In genomic region chr8:79374410-79374809, GRCm38 (mm10) we compare ENCODE assay signal across 9 mouse cellular contexts. TPM values are rescaled to one million over a fixed set of nuclear protein-coding genes. Genes with fewer than 3 reads are reported as not detected.
DNase-seq lines count a peak whose midpoint lies in the region; ATAC-seq and TF ChIP-seq lines count a peak whose summit lies in the region.
"Had no signal": no experiment of that assay in that cellular context is flagged by ENCODE, and none has a peak within 500 bp of the region (broad histone marks: within the 10 kb centered on the region; RNA-seq: fewer than 3 reads in every experiment).

No protein-coding gene starts in this region.

- peak overlapping the region; percentile 45 for H3K4me3 ChIP-seq in gastrocnemius, adult 2 months
- H3K4me3 ChIP-seq in heart, postnatal 0 days (ENCODE audit: low read depth, low read length), result no peak overlapping the region
- no peak overlapping the region for H3K4me3 ChIP-seq in stomach, embryonic 15.5 days (replicated peaks)
- H3K4me3 ChIP-seq: limb, embryonic 13.5 days had no signal

- H3K9me3 ChIP-seq in heart, postnatal 0 days (replicated peaks; ENCODE audit: control insufficient read depth, low read length), result no peaks in the 10 kb centered on the region
- H3K9me3 ChIP-seq in stomach, embryonic 15.5 days, result no peaks in the 10 kb centered on the region
- H3K9me3 ChIP-seq: limb, embryonic 13.5 days had no signal

- H3K9ac ChIP-seq in heart, postnatal 0 days (replicated peaks; ENCODE audit: low read depth, low read length), result no peak overlapping the region
- H3K9ac ChIP-seq in stomach, embryonic 15.5 days, result no peak overlapping the region
- H3K9ac ChIP-seq: limb, embryonic 13.5 days had no signal

- H3K27me3 ChIP-seq in heart, postnatal 0 days (ENCODE audit: control insufficient read depth, insufficient read depth, low read length), result no peaks in the 10 kb centered on the region
- no peaks in the 10 kb centered on the region for H3K27me3 ChIP-seq in stomach, embryonic 15.5 days (replicated peaks)
- H3K27me3 ChIP-seq: limb, embryonic 13.5 days had no signal

- intact Hi-C loops in gastrocnemius, adult 2 months (cut with DNase I), result no loop called here

- WGBS in heart, postnatal 0 days, result 20% methylated on average over 5 of the region's 5 CpGs
- WGBS in stomach, embryonic 15.5 days, result 50% methylated on average over 5 of the region's 5 CpGs

- DNase-seq in gastrocnemius, adult 2 months, result peak; percentile 33
- no peak for DNase-seq in gastrocnemius, postnatal 10 days
- peak; percentile 46 for DNase-seq in lung, postnatal 10 days
- no peak for DNase-seq in lung, adult 18-20 months
- peak; percentile 37 for DNase-seq in heart, postnatal 0 days (ENCODE audit: low spot score)
- no peak for DNase-seq in ovary, postnatal 10 days (ENCODE audit: low spot score)
- DNase-seq in thymus, postnatal 4 days, result no peak

- H3K36me3 ChIP-seq in heart, postnatal 0 days (replicated peaks; ENCODE audit: control insufficient read depth, insufficient read depth, low read length), result peaks cover 22% of the 10 kb centered on the region
- peaks cover 18% of the 10 kb centered on the region; the same call in 1 of the 2 replicates for H3K36me3 ChIP-seq in stomach, embryonic 15.5 days

- peaks cover 31% of the 10 kb centered on the region for H3K4me1 ChIP-seq in heart, postnatal 0 days (ENCODE audit: control insufficient read depth, insufficient read depth)
- H3K4me1 ChIP-seq in stomach, embryonic 15.5 days, result peaks cover 30% of the 10 kb centered on the region

- peak overlapping the region; percentile 41; the same call in 1 of the 2 replicates for H3K27ac ChIP-seq in gastrocnemius, adult 2 months
- H3K27ac ChIP-seq in heart, postnatal 0 days (ENCODE audit: low read depth), result peak overlapping the region; percentile 52
- peak overlapping the region; percentile 26; the same call in 1 of the 2 replicates for H3K27ac ChIP-seq in stomach, embryonic 15.5 days
- H3K27ac ChIP-seq: limb, embryonic 13.5 days had no signal

- TF ChIP-seq EP300 in heart, postnatal 0 days (IDR thresholded peaks at IDR 0.05; ENCODE audit: low read depth), result no peak

- TF ChIP-seq CTCF in gastrocnemius, adult 2 months (IDR thresholded peaks at IDR 0.05), result no peak
- no peak for TF ChIP-seq CTCF in heart, postnatal 0 days (IDR thresholded peaks at IDR 0.05; ENCODE audit: low read depth)

- ATAC-seq in heart, postnatal 0 days (ENCODE audit: insufficient read depth, low read depth), result peak; percentile 54
- ATAC-seq in stomach, embryonic 15.5 days (ENCODE audit: insufficient read depth, low FRiP score, low read depth), result 0 out of 2 replicates have a peak, but pooled peaks have one; percentile 41

- H3K4me2 ChIP-seq in heart, postnatal 0 days (ENCODE audit: low read depth, low read length), result peak overlapping the region; percentile 33; the same call in 1 of the 2 replicates
- 0 out of 2 replicates have a peak overlapping the region, but pooled peaks have one; percentile 9 for H3K4me2 ChIP-seq in stomach, embryonic 15.5 days
- H3K4me2 ChIP-seq: limb, embryonic 13.5 days had no signal

RNA-seq across cellular contexts. Expression of gene Smad1, which starts 24.9 kb away (rescaled TPM):
- total RNA-seq in gastrocnemius, adult 2 months (2021), result 1 to 10 TPM; 8.9 to 9.5 TPM
- total RNA-seq in gastrocnemius, postnatal 10 days (2021), result 10 to 100 TPM; 34.2 to 38.3 TPM
- total RNA-seq in heart, postnatal 0 days (2014; rRNA removed; ENCODE audit: low replicate concordance), result 22.8 and 31.5 TPM in 2 replicates
- 13.4 and 14.0 TPM in 2 replicates for polyA plus RNA-seq in heart, postnatal 0 days (2015; fragmentation: Nextera tagmentation; extraction: Ambion mirVana)
- 39.8 and 39.9 TPM in 2 replicates for polyA plus RNA-seq in stomach, embryonic 15.5 days (2015; fragmentation: Nextera tagmentation; extraction: Ambion mirVana)

Comparison
In these comparisons a context has a peak if more than half of its experiments do, and no peak if none do; other contexts are left out.
1. DNase-seq: peak in gastrocnemius, adult 2 months (single experiment), lung, postnatal 10 days (single experiment) and heart, postnatal 0 days (single experiment); none in gastrocnemius, postnatal 10 days (single experiment), lung, adult 18-20 months (0 of 2), ovary, postnatal 10 days (single experiment) and thymus, postnatal 4 days (single experiment).
2. Peak in every context shown above with its lines, with median percentiles within 50 percentile points of each other: H3K27ac ChIP-seq.